Mouse (Mus musculus) midbrain, embryonic 12.5 days (tissue): ENCODE measurements at regions not wholly inside any gene's neighbourhood (a gene's known extent, or its start where the extent isn't known, plus 50 kb on each side); places are given as distances from the start of the nearest gene placed in this dataset.

ENCODE experiments used
- ATAC-seq: fragments of 200-750 bp; cut with Nextera tagmentation; 2 replicates; pipeline ENCODE4 v1.8.0; 2017; ENCODE audit warnings: low read depth, moderate TSS enrichment, moderate library complexity; ENCODE audit not compliant: low FRiP score
- H3K27ac ChIP-seq: fragments of 300-500 bp; sonication (generic); replicated peaks from 2 replicates; pipeline ENCODE4 v1.5.1; 2016; ENCODE audit warnings: mild to moderate bottlenecking
- H3K27me3 ChIP-seq: fragments of 300-500 bp; sonication (generic); 2 replicates; pipeline ENCODE4 v1.6.1; 2016; ENCODE audit warnings: mild to moderate bottlenecking
- H3K36me3 ChIP-seq: fragments of 300-500 bp; sonication (generic); 2 replicates; pipeline ENCODE4 v1.6.1; 2016
- H3K4me1 ChIP-seq: fragments of 300-500 bp; sonication (generic); 2 replicates; pipeline ENCODE4 v1.6.1; 2016
- H3K4me2 ChIP-seq: fragments of 300-500 bp; sonication (generic); replicated peaks from 2 replicates; pipeline ENCODE4 v1.6.1; 2016; ENCODE audit warnings: mild to moderate bottlenecking, moderate library complexity
- H3K4me3 ChIP-seq: fragments of 300-500 bp; sonication (generic); 2 replicates; pipeline ENCODE4 v1.5.1; 2016; ENCODE audit warnings: mild to moderate bottlenecking
- H3K9ac ChIP-seq: fragments of 300-500 bp; sonication (generic); replicated peaks from 2 replicates; pipeline ENCODE4 v1.6.1; 2016; ENCODE audit warnings: mild to moderate bottlenecking, moderate library complexity
- H3K9me3 ChIP-seq: fragments of 300-500 bp; sonication (generic); 2 replicates; pipeline ENCODE4 v1.6.1; 2016; ENCODE audit warnings: mild to moderate bottlenecking
- WGBS: fragments of 180-500 bp; shearing (Covaris S2); methylation state at CpG from one replicate; pipeline ENCODE4 v1.1.7; 2016; 5-methylcytosine and 5-hydroxymethylcytosine counted together

DNA sequence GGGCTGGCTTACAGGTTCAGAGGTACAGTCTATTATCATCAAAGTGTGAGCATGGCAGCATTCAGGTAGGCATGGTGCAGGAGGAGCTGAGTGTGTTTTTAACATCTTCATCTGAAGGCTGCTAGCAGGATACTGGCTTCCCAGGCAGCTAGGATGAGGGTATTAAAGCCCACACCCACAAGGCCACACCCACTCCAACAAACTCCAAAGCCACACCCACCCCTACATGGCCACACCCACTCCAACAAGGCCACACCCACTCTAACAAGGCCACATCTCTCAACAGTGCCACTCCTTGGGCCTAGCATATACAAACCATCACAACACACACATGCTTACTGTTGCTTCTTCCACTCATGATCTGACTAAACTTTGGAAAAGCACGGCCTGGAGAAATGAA lies 172.5 kb downstream of the Msrb3 start:
- Histone ChIP-seq H3K9ac (no peak overlapping the region), H3K27me3 (peaks cover 29% of the 10 kb centered on the region), H3K4me3 (no peak overlapping the region), H3K36me3 (no peaks in the 10 kb centered on the region), H3K9me3 (no peaks in the 10 kb centered on the region), H3K4me1 (peaks cover 11% of the 10 kb centered on the region; the same call in 1 of the 2 replicates), H3K27ac (no peak overlapping the region), H3K4me2 (no peak overlapping the region)
- WGBS = 86% methylated on average over 1 of the region's 1 CpGs
- no peak for ATAC-seq

DNA sequence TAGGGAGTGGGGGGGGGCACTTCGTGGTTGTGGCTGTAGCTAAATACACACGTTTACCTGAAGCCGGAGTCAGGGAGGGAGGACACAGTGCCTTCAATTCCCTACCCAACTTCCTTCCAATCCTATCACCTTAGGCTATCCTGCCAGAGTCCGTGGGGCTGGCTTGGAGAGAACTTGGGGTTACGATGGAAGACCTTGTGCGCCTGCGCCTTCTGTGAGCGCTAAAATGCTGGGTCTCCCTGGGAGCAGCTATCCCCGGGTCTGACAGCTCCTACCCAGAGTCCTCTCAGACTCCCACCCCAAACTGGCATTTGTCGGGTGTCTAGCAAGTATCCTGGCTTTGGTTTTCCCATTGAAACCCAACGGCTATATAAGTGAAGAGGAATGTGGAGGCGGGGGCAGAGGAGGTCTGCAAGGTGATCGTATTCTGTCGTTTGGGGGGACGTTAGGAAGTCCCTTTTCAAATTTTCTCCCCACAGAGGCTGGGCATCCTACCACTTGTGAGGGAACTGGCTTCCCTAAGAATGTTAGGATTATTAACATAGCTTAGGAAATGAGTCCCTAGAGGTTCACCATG lies 176.9 kb downstream of the Msrb3 start:
- no peak for ATAC-seq
- H3K9me3 ChIP-seq = no peaks in the 10 kb centered on the region
- no peak overlapping the region for H3K9ac ChIP-seq
- H3K4me2 ChIP-seq = peak overlapping the region; percentile 51
- H3K4me3 ChIP-seq = peak overlapping the region; percentile 31
- H3K4me1 ChIP-seq = peaks cover 15% of the 10 kb centered on the region; the same call in 1 of the 2 replicates
- no peaks in the 10 kb centered on the region for H3K36me3 ChIP-seq
- H3K27me3 ChIP-seq = peaks cover 47% of the 10 kb centered on the region
- no peak overlapping the region for H3K27ac ChIP-seq
- 2% methylated on average over 15 of the region's 15 CpGs for WGBS

DNA sequence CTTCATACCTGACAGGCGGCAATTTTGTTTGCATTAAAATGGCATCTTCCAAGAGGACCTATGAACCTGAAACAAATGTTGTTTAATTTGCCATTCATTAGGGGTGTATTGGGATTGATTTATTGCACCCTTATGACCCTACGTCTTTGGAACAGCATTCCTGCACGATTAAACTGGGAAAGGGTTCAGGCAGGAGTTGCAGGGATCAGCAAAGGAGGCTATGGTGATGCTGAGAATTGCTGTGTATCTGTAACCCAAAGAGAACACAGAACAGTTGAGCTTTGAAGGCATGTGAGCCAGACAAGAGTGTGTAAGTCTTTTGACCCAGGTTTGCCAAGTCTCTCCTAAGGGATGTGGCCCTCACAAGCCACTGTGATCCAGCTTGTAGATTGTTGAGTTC lies 177.9 kb downstream of the Msrb3 start:
- H3K27me3 ChIP-seq = peaks cover 53% of the 10 kb centered on the region
- no peak for ATAC-seq
- no peaks in the 10 kb centered on the region for H3K9me3 ChIP-seq
- H3K36me3 ChIP-seq = no peaks in the 10 kb centered on the region
- H3K4me1 ChIP-seq = peaks cover 15% of the 10 kb centered on the region; the same call in 1 of the 2 replicates
- no peak overlapping the region for H3K4me3 ChIP-seq
- no peak overlapping the region for H3K27ac ChIP-seq
- H3K4me2 ChIP-seq = no peak overlapping the region
- WGBS = 40% methylated on average over 3 of the region's 3 CpGs
- H3K9ac ChIP-seq = no peak overlapping the region

DNA sequence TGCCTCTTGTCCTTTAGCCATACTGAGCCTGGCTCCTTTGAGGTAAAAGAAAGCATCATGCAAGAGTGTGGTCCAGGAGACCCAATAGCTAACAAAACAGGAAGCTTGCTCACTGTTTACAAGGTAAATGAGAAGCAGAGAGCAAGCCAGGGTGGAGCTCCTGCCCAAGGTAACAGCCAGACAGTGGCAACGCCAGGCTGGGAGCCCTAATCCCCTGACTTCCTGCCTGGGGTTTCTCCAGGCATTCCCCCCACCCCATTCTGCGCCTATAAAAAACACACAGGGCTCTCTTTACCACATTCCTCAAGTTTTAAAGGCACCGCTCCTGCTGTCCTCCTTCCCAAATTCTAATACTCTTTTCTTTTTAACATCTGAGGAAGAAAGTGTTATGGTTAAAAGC lies 178.8 kb downstream of the Msrb3 start:
- H3K27ac ChIP-seq = no peak overlapping the region
- WGBS = 14% methylated on average over 3 of the region's 3 CpGs
- H3K4me1 ChIP-seq = peaks cover 15% of the 10 kb centered on the region; the same call in 1 of the 2 replicates
- no peaks in the 10 kb centered on the region for H3K36me3 ChIP-seq
- H3K9ac ChIP-seq = no peak overlapping the region
- no peak overlapping the region for H3K4me2 ChIP-seq
- H3K27me3 ChIP-seq = peaks cover 53% of the 10 kb centered on the region
- ATAC-seq = no peak
- no peaks in the 10 kb centered on the region for H3K9me3 ChIP-seq
- H3K4me3 ChIP-seq = no peak overlapping the region

DNA sequence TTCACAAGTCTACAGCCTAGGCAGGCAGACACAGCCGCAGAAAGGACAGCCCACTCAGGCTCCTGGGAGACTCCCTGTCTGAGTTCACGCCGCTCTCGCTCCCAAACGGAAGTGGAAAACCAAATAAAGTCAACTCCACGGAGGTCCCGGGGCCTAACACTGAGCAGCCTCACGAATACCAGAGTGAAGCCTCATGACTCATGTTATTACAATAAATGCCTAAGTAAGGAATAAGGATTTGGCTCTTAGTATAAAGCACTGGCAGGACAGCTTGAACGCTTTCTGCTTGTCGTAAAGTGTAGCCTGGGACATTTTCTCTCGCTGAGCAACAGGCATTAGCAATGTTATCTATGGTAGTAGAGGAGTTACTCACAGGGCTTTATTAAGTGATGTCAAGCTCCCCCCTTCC lies 181.7 kb downstream of the Msrb3 start:
- no peaks in the 10 kb centered on the region for H3K9me3 ChIP-seq
- H3K27me3 ChIP-seq = peaks cover 31% of the 10 kb centered on the region
- H3K9ac ChIP-seq = no peak overlapping the region
- WGBS = 68% methylated on average over 11 of the region's 11 CpGs
- H3K4me2 ChIP-seq = no peak overlapping the region
- H3K36me3 ChIP-seq = no peaks in the 10 kb centered on the region
- peaks cover 12% of the 10 kb centered on the region; the same call in 1 of the 2 replicates for H3K4me1 ChIP-seq
- H3K27ac ChIP-seq = no peak overlapping the region
- no peak overlapping the region for H3K4me3 ChIP-seq
- ATAC-seq = no peak

DNA sequence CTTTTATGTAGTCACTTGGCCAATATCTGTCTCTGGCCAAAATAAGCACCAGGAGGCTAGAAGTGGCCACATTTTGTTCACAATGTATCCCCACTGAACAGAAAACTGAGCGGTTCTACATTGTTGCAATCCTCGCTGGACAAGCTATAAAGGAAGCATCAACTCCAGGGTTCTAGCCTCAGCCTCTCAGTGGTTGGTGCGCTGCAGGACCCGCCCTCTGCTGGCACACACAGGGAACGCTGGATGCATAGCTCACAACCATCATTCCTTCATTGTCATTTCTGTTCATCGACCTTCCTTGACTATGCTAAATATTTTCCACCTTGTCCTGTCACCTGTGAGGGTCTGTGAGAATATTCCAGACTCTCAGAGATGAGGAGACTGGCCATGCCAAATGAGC lies 182.5 kb downstream of the Msrb3 start:
- Histone ChIP-seq H3K36me3 (no peaks in the 10 kb centered on the region), H3K9me3 (no peaks in the 10 kb centered on the region), H3K4me1 (peaks cover 5% of the 10 kb centered on the region; the same call in 1 of the 2 replicates), H3K9ac (no peak overlapping the region), H3K27me3 (peaks cover 24% of the 10 kb centered on the region), H3K27ac (no peak overlapping the region), H3K4me2 (no peak overlapping the region), H3K4me3 (no peak overlapping the region)
- ATAC-seq = no peak
- 64% methylated on average over 6 of the region's 6 CpGs for WGBS

DNA sequence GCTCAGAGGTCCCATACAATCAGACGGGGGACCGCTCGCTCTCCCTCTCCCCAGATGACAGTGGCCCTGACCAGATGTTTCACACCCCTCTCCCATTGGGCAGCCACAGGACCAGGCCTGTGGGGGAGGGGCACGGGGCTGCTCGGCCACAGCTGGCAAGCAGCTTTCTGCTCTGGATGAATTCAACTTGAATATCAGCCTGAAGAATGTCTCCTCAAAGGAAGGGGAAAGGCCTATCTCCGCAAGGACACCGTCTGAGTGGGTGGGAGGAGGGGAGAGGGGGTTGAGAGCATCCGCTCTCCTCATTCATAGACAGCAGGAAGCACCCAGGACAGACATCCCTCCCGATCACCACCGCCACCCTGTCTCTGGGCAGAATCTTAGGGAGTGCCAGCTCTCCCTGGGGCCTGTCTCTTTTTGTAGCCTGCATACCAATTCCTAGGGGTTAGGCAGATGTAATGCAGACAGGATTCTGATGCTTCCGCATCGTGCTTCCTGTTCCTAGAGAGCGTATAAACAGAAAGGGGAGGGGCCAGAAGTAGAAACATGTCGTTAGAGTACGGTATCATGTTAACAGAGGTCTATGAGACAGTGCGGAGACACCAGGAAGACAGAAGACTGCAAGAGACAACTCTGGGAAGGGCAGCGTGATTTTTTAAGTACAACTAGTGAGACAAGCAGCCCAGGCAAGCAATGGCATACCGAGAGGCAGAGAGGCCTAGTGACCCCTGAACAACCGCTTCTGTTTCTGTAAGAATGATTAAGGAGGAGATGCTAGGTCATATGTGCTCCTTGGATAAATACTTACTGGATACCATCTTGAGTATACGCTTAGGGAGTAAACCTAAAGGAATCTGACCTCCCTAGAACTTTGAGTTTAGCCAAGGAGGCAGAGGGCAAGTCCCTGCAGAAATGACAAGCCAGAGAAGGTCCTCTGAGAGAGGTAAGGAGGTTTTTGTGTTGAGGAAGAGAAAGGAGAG lies 190.8 kb downstream of the Msrb3 start:
- Histone ChIP-seq H3K36me3 (no peaks in the 10 kb centered on the region), H3K4me3 (0 out of 2 replicates have a peak overlapping the region, but pooled peaks have one; percentile 9), H3K4me1 (peaks cover 24% of the 10 kb centered on the region), H3K4me2 (peak overlapping the region; percentile 32; the same call in 1 of the 2 replicates), H3K9me3 (no peaks in the 10 kb centered on the region), H3K27ac (no peak overlapping the region), H3K9ac (no peak overlapping the region; the same call in 1 of the 2 replicates), H3K27me3 (0 out of 2 replicates have a peak, but pooled peaks cover 7% of the 10 kb centered on the region)
- peak; percentile 66 for ATAC-seq
- 15% methylated on average over 20 of the region's 20 CpGs for WGBS

DNA sequence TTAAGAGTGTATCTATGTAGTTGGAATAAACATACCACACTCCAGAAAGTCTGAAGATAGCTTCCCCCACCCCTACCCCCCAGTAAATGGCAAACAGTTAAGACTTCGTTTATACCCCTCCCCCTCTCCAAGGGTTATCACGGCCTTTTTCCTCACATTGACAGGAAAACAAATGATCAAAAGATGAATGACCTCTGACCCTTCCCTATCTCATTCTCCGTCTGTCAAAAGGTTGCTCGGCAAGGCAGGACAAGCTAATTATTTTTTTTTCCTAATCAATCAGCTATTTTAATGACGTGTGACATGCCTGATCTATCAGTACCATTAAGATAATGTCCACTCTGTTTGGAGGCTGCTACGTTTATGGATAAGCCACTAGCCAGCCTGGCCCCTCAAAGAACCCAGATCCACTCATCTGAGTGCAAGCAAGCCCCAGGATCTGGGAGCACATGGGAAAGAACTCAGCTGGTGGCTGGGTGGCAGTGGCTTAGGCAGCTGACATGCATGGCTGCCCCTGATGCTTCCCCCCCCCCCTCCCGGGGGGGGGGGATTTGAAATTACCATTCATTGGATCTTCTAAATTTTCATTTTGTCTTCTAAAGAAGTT lies 192.1 kb downstream of the Msrb3 start:
- WGBS = 9% methylated on average over 7 of the region's 7 CpGs
- no peak overlapping the region for H3K4me3 ChIP-seq
- no peaks in the 10 kb centered on the region for H3K9me3 ChIP-seq
- no peak for ATAC-seq
- H3K27me3 ChIP-seq = 0 out of 2 replicates have a peak, but pooled peaks cover 7% of the 10 kb centered on the region
- H3K36me3 ChIP-seq = no peaks in the 10 kb centered on the region
- H3K4me1 ChIP-seq = peaks cover 24% of the 10 kb centered on the region
- H3K27ac ChIP-seq = no peak overlapping the region
- no peak overlapping the region for H3K4me2 ChIP-seq
- H3K9ac ChIP-seq = no peak overlapping the region

DNA sequence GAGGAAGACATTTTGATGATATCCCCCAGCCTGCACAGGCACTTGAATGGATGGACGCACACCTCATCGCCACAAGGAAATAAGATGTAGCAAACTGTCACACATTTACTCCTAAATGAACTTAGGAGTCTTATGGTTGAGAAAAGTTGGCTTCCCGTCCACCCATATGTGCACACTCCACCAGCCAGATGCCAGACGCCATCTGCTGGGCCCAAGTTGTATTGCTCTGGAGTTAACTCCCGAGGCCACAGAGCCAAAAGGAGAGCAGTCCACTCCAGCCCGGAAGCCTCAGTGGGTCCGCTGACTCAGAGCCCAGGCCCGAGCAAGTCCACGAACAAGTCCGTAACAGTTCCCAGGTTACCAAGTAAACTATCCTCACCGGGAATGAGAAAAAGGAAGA lies 197.1 kb downstream of the Msrb3 start:
- ATAC-seq = no peak
- Histone ChIP-seq H3K4me2 (no peak overlapping the region), H3K9me3 (no peaks in the 10 kb centered on the region), H3K27me3 (peaks cover 7% of the 10 kb centered on the region; the same call in 1 of the 2 replicates), H3K27ac (no peak overlapping the region), H3K4me1 (peaks cover 14% of the 10 kb centered on the region), H3K9ac (no peak overlapping the region), H3K36me3 (no peaks in the 10 kb centered on the region), H3K4me3 (no peak overlapping the region)
- WGBS = 30% methylated on average over 11 of the region's 11 CpGs

DNA sequence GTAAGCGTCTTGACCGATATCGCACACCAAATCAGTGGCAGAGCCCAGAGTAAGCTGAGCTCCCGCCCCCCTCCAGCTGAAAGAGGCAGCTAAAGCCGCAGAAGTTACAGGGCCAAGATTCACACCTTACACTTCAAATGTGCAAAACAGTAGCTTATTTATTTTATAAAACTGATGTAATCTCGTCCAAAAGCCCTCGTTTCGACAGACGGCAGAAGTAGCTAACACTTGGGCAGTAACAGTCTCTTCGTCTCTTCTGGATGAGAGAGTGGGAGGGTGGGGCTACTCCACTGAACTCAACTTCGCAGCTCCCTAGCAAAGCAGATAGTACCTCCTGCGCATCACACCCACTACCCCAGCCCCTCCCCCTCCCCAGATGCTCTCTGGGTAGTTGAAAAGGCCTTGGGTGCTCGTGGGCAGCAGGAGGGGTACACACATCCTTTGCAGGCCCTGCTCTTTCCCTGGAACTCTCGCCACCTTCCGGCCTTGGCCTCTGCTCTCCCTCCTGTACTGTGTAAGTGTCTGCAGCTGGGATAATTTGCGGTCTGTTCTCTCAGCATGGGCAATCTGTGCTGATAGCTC lies 201.5 kb downstream of the Msrb3 start:
- Histone ChIP-seq H3K36me3 (no peaks in the 10 kb centered on the region), H3K27me3 (peaks cover 31% of the 10 kb centered on the region; the same call in 1 of the 2 replicates), H3K4me3 (no peak overlapping the region), H3K27ac (no peak overlapping the region), H3K9me3 (no peaks in the 10 kb centered on the region), H3K9ac (no peak overlapping the region), H3K4me1 (peaks cover 6% of the 10 kb centered on the region; the same call in 1 of the 2 replicates), H3K4me2 (peak overlapping the region; percentile 21; the same call in 1 of the 2 replicates)
- WGBS = 14% methylated on average over 16 of the region's 16 CpGs
- ATAC-seq = no peak

DNA sequence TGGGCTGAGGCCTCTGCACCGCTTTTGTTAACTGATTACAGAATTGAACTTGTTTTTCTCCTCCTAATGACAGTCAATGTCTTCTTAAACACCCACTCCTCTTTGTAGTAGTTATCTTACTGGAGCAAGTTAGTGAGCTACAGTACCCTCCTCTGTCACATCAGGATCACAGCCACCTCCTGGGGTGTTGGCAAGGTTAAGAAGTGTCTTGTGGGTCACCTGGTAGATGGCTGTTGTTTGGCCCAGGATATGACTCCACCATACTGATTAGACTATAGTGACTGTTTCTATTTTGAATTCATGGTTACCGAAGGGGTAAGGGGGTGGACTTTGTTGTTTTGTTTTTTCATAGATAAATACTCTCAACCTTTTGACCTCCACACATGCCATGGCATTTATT lies 202.4 kb downstream of the Msrb3 start:
- Histone ChIP-seq H3K9ac (no peak overlapping the region), H3K36me3 (no peaks in the 10 kb centered on the region), H3K27me3 (peaks cover 31% of the 10 kb centered on the region; the same call in 1 of the 2 replicates), H3K27ac (no peak overlapping the region), H3K9me3 (no peaks in the 10 kb centered on the region), H3K4me2 (no peak overlapping the region), H3K4me1 (peaks cover 9% of the 10 kb centered on the region; the same call in 1 of the 2 replicates), H3K4me3 (no peak overlapping the region)
- ATAC-seq = no peak
- WGBS = 71% methylated on average over 2 of the region's 2 CpGs
